Mouse (Mus musculus) megakaryocyte, embryonic 14.5 days (primary cell): ENCODE data around the gene Uchl5.

Experiments
- FLI1 ChIP-seq: IDR thresholded peaks from 2 replicates; pipeline ENCODE4 v1.6.1; 2012; ENCODE audit warnings: low read length, inconsistent platforms, mixed read lengths
- GATA1 ChIP-seq: IDR thresholded peaks from 3 replicates; pipeline ENCODE4 v1.6.1; 2012; ENCODE audit warnings: mixed read lengths, low read length, inconsistent platforms, borderline replicate concordance

DNA sequence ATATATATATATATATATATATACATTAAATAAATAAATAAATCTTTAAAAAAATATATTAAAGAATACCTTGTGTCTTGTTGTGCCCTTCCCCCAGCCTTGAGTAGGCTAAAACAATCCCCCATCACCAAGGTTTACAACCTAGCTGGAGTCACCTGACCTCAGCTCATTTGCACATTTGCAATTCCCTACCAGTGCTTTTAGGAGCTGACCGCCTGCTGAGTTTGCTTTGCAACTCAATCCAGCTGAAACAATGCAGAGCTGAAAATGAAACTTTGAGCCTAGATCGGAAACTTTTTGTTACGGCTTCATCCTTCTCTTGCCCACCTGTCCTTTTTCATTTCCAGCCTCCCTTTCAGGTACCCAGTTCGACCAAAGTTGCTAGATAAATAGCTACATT lies 45.4 kb upstream of the Uchl5 start:
- TF ChIP-seq GATA1 (no peak), FLI1 (no peak)
